Mouse (Mus musculus): ENCODE results near the gene Snrpf. TPM values are rescaled to one million over a fixed set of nuclear protein-coding genes. Genes with fewer than 3 reads are reported as not detected.

The Snrpf gene
- total RNA-seq, 4 experiments from 2014 or later: 7.5 to 12.3 (median 10.9) TPM

Other genes starting within 250 kb of the Snrpf start
- 10 to 100 TPM; 32.4 to 38.7 (median 33.0) TPM for gene Lta4h, start 136.3 kb downstream of the Snrpf start, total RNA-seq (2022)
- gene Hal, start 100.9 kb downstream of the Snrpf start, total RNA-seq (2022): under 1 TPM in 3 of 4 experiments, not detected in 1; 0.05 to 0.29 (median 0.25) TPM
- gene Amdhd1, start 49.7 kb downstream of the Snrpf start, total RNA-seq (2022): not detected
- not detected for gene Ccdc38, start 49.1 kb downstream of the Snrpf start, total RNA-seq (2022)
- gene Ntn4, start 51.0 kb upstream of the Snrpf start, total RNA-seq (2022): 10 to 100 TPM; 11.0 to 15.5 (median 11.9) TPM
- gene Usp44, start 241.8 kb upstream of the Snrpf start, total RNA-seq (2022): not detected